Mouse (Mus musculus): ENCODE measurements around the gene Zdhhc17. TPM values are rescaled to one million over a fixed set of nuclear protein-coding genes. Genes with fewer than 3 reads are reported as not detected.

Zdhhc17 gene
- polyA plus RNA-seq, 1 experiment: 33.1 TPM

DNA sequence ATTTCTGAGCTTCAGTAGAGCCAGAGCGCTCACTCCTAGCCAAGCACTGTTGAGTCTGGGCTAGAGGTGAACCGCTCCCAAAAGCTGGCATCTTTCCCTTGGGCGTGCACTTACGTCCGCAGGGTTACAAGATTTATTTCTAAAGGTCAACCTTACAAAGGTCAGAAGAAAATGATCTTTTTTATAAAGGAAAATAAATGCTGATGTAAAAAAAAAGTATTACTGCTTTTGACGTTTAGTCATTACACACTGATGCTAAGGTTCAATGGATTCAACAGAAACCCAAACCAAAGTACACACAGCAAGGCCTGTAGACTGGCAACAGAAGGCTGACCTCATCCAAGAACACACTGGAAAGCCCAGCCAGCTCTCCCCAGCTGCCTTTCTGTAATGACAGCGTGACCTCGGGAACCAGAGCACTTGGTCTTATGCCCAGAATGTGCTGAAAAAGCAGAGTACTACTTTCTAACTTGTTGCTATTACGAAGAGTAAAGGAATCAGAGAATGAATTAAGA lies 56.9 kb downstream of the Zdhhc17 start:
- Histone ChIP-seq H3K4me1 (replicated peaks; ENCODE audit: control insufficient read depth, insufficient read depth, low read length) (no peaks in the 10 kb centered on the region), H3K27me3 (ENCODE audit: control insufficient read depth, insufficient read depth, low read length) (no peaks in the 10 kb centered on the region), H3K27ac (ENCODE audit: control insufficient read depth, insufficient read depth, low read length) (no peak overlapping the region; the same call in 1 of the 2 replicates), H3K36me3 (ENCODE audit: control insufficient read depth, insufficient read depth, low read length) (peaks cover 21% of the 10 kb centered on the region), H3K4me3 (ENCODE audit: control insufficient read depth, insufficient read depth, low read length) (no peak overlapping the region)
- WGBS: 93% methylated on average over 9 of the region's 9 CpGs
- DNase-seq: no peak
- TF ChIP-seq CTCF (IDR thresholded peaks at IDR 0.05; ENCODE audit: borderline replicate concordance, control insufficient read depth, extremely low read depth, insufficient read depth, low read length, poor library complexity) (no peak), POLR2A (IDR thresholded peaks at IDR 0.05; ENCODE audit: control insufficient read depth, extremely low read depth, insufficient read depth, low read length, poor library complexity) (no peak)

DNA sequence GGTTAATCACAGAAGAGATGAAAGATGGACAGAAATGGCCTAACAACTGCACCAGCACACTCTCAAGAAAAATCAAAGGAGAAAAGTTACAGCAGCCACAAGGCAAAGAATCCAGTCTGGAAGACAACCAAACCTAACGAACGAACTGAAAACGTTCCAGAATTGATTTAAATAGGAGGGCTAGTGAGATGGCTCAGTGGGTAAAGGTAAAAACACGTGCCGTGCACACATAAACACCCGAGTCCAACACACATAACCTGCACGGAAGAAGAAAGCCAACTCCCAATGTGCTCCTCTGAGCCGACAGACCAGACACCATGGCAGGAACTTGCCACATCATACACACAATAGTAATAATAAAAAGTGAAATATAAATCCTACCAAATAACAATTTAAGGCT lies 57.7 kb downstream of the Zdhhc17 start:
- DNase-seq: no peak
- H3K36me3 ChIP-seq (ENCODE audit: control insufficient read depth, insufficient read depth, low read length): peaks cover 27% of the 10 kb centered on the region
- no peaks in the 10 kb centered on the region for H3K27me3 ChIP-seq (ENCODE audit: control insufficient read depth, insufficient read depth, low read length)
- no peak overlapping the region for H3K27ac ChIP-seq (ENCODE audit: control insufficient read depth, insufficient read depth, low read length)
- 95% methylated on average over 8 of the region's 8 CpGs for WGBS
- no peak overlapping the region for H3K4me3 ChIP-seq (ENCODE audit: control insufficient read depth, insufficient read depth, low read length)
- TF ChIP-seq POLR2A (IDR thresholded peaks at IDR 0.05; ENCODE audit: control insufficient read depth, extremely low read depth, insufficient read depth, low read length, poor library complexity) (no peak), CTCF (IDR thresholded peaks at IDR 0.05; ENCODE audit: borderline replicate concordance, control insufficient read depth, extremely low read depth, insufficient read depth, low read length, poor library complexity) (no peak)
- H3K4me1 ChIP-seq (replicated peaks; ENCODE audit: control insufficient read depth, insufficient read depth, low read length): no peaks in the 10 kb centered on the region

DNA sequence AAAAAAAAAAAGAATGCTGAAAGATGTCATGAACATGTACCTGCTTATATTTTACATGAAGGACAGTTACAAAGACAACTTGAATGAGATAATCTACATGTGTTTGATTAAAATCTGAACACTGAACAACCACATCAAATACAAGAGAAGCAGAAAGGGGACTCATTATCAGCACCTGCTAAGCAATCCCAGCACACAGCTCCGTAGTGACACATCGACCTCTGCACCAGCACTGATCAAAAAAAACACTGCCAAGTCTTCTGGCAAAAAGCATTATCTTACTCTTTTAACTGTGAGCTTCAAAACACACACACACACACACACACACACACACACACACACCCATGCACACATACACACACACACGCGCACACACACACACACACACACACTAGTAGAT lies 58.2 kb downstream of the Zdhhc17 start:
- no peak for TF ChIP-seq CTCF (IDR thresholded peaks at IDR 0.05; ENCODE audit: borderline replicate concordance, control insufficient read depth, extremely low read depth, insufficient read depth, low read length, poor library complexity)
- no peak for TF ChIP-seq POLR2A (IDR thresholded peaks at IDR 0.05; ENCODE audit: control insufficient read depth, extremely low read depth, insufficient read depth, low read length, poor library complexity)
- DNase-seq: no peak
- Histone ChIP-seq H3K4me3 (ENCODE audit: control insufficient read depth, insufficient read depth, low read length) (no peak overlapping the region), H3K27ac (ENCODE audit: control insufficient read depth, insufficient read depth, low read length) (no peak overlapping the region), H3K36me3 (ENCODE audit: control insufficient read depth, insufficient read depth, low read length) (peaks cover 30% of the 10 kb centered on the region), H3K4me1 (replicated peaks; ENCODE audit: control insufficient read depth, insufficient read depth, low read length) (no peaks in the 10 kb centered on the region), H3K27me3 (ENCODE audit: control insufficient read depth, insufficient read depth, low read length) (no peaks in the 10 kb centered on the region)
- 44% methylated on average over 4 of the region's 4 CpGs for WGBS

DNA sequence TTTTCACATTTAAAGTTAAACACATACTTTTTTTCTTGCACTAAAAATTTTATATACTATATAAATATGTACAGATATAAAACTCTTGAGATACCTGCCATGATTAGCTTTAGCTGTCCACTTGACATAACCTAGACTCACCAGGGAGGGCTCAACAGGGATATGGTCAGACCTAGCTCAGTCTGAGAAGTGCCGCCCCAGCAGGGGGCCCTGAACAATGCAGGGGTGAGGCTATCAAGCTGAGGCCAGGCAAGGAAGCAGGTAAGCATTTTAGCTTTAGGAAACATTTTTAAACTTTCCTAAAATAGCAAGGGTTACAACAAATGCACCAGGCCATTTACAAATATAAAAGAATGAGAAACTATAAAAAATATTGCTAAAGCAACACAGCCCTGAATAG lies 58.8 kb downstream of the Zdhhc17 start:
- Histone ChIP-seq H3K4me1 (replicated peaks; ENCODE audit: control insufficient read depth, insufficient read depth, low read length) (no peaks in the 10 kb centered on the region), H3K27ac (ENCODE audit: control insufficient read depth, insufficient read depth, low read length) (no peak overlapping the region), H3K4me3 (ENCODE audit: control insufficient read depth, insufficient read depth, low read length) (no peak overlapping the region), H3K27me3 (ENCODE audit: control insufficient read depth, insufficient read depth, low read length) (no peaks in the 10 kb centered on the region), H3K36me3 (ENCODE audit: control insufficient read depth, insufficient read depth, low read length) (peaks cover 28% of the 10 kb centered on the region)
- TF ChIP-seq POLR2A (IDR thresholded peaks at IDR 0.05; ENCODE audit: control insufficient read depth, extremely low read depth, insufficient read depth, low read length, poor library complexity) (no peak), CTCF (IDR thresholded peaks at IDR 0.05; ENCODE audit: borderline replicate concordance, control insufficient read depth, extremely low read depth, insufficient read depth, low read length, poor library complexity) (no peak)
- no peak for DNase-seq
- 98% methylated on average over 1 of the region's 1 CpGs for WGBS

DNA sequence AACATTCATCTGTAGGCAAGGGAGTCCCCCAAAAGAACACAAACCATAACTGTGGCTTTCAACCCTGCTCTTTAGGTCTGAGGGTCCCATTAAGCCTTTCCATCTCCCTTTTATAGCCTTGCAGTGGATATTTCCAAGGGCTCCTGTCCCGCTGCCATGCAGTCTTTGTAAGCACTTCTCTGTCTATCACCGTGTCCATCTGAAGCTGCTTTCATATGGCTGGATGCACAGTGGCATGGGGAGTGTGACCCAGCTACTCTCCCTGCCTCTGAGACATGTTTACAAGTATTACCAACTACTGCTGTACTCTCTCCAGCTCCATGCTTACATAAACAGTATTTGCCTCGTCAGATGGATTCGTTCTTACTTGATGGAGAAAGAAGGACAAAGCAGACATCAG lies 62.4 kb downstream of the Zdhhc17 start:
- Histone ChIP-seq H3K4me1 (replicated peaks; ENCODE audit: control insufficient read depth, insufficient read depth, low read length) (no peaks in the 10 kb centered on the region), H3K27me3 (ENCODE audit: control insufficient read depth, insufficient read depth, low read length) (no peaks in the 10 kb centered on the region), H3K27ac (ENCODE audit: control insufficient read depth, insufficient read depth, low read length) (no peak overlapping the region), H3K36me3 (ENCODE audit: control insufficient read depth, insufficient read depth, low read length) (peaks cover 20% of the 10 kb centered on the region), H3K4me3 (ENCODE audit: control insufficient read depth, insufficient read depth, low read length) (no peak overlapping the region)
- DNase-seq: no peak
- no peak for TF ChIP-seq POLR2A (IDR thresholded peaks at IDR 0.05; ENCODE audit: control insufficient read depth, extremely low read depth, insufficient read depth, low read length, poor library complexity)
- WGBS: 98% methylated on average over 4 of the region's 4 CpGs

DNA sequence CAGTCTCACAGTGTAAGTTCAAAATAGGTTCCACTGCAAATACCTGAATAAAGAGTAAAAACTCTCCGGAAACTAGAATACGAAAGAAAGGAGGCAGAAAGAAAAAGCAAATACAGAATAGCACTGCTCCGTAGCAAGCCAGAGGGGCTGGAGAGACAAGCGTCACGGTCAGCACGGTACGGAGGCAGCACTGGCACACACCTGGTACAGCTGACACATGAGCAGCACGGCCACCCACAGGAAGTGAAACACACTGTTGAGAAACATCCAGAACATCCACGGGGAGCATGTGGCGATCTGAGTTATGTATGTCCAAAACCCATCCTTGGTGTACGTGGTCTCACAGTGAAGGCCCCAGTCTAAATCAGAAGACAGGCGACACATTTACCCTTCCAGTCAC lies 64.0 kb downstream of the Zdhhc17 start:
- DNase-seq: no peak
- no peak overlapping the region for H3K4me3 ChIP-seq (ENCODE audit: control insufficient read depth, insufficient read depth, low read length)
- peaks cover 23% of the 10 kb centered on the region for H3K36me3 ChIP-seq (ENCODE audit: control insufficient read depth, insufficient read depth, low read length)
- TF ChIP-seq POLR2A (IDR thresholded peaks at IDR 0.05; ENCODE audit: control insufficient read depth, extremely low read depth, insufficient read depth, low read length, poor library complexity) (no peak), CTCF (IDR thresholded peaks at IDR 0.05; ENCODE audit: borderline replicate concordance, control insufficient read depth, extremely low read depth, insufficient read depth, low read length, poor library complexity) (no peak)
- H3K27ac ChIP-seq (ENCODE audit: control insufficient read depth, insufficient read depth, low read length): no peak overlapping the region
- H3K27me3 ChIP-seq (ENCODE audit: control insufficient read depth, insufficient read depth, low read length): no peaks in the 10 kb centered on the region
- WGBS: 89% methylated on average over 12 of the region's 12 CpGs
- H3K4me1 ChIP-seq (replicated peaks; ENCODE audit: control insufficient read depth, insufficient read depth, low read length): no peaks in the 10 kb centered on the region

DNA sequence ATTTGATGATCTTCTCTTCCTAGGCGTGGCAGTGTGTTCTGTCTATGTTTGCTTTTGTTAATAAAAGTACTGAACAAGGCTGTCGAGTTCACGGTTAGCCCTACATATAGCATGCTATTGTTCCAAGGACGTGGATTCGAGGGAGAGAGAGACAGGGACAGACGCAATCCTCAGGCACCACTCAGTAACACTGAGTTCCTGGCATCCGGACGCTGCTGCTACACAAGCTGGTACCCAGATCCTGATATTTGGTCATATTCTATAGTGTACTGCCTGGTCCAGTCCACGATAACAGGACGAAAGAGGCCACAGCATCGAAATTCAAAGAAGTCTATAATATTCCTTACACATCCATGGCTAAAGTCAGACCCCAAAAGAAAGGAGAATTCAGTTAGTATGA lies 65.8 kb downstream of the Zdhhc17 start:
- TF ChIP-seq CTCF (IDR thresholded peaks at IDR 0.05; ENCODE audit: borderline replicate concordance, control insufficient read depth, extremely low read depth, insufficient read depth, low read length, poor library complexity): no peak
- no peak for TF ChIP-seq POLR2A (IDR thresholded peaks at IDR 0.05; ENCODE audit: control insufficient read depth, extremely low read depth, insufficient read depth, low read length, poor library complexity)
- Histone ChIP-seq H3K4me3 (ENCODE audit: control insufficient read depth, insufficient read depth, low read length) (no peak overlapping the region), H3K27me3 (ENCODE audit: control insufficient read depth, insufficient read depth, low read length) (no peaks in the 10 kb centered on the region), H3K27ac (ENCODE audit: control insufficient read depth, insufficient read depth, low read length) (no peak overlapping the region), H3K36me3 (ENCODE audit: control insufficient read depth, insufficient read depth, low read length) (peaks cover 24% of the 10 kb centered on the region), H3K4me1 (replicated peaks; ENCODE audit: control insufficient read depth, insufficient read depth, low read length) (no peaks in the 10 kb centered on the region)
- 98% methylated on average over 11 of the region's 11 CpGs for WGBS
- DNase-seq: no peak
